20 mouse cellular contexts compared by ENCODE assay signal in the genomic region with DNA sequence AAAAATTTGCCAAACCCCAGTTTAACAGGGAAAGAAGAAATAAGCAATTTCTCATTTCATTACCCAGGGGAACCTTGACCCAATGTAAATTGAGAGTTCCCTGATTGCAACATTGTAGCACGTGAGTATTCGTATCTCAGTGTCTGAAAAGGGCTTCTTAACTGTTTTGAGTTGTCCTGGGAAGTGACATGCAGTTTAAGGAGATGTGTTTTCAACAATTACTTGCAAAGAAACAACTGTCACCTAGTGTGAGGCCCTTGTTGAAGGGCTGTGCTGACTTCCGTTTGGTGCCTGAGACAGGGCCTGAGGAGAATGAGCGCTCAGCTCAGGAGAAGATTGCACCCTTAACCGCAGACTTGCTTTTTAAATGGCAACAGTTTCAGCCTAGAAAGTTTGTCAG. TPM values are rescaled to one million over a fixed set of nuclear protein-coding genes. Genes with fewer than 3 reads are reported as not detected.
A peak's percentile ranks its signal among the peaks of the same experiment; 100 is the strongest.
DNase-seq lines count a peak whose midpoint lies in the region; ATAC-seq and TF ChIP-seq lines count a peak whose summit lies in the region.
"Had no signal": no experiment of that assay in that cellular context is flagged by ENCODE, and none has a peak within 500 bp of the region (broad histone marks: within the 10 kb centered on the region; RNA-seq: fewer than 3 reads in every experiment).

No protein-coding gene starts in this region.

- peak overlapping the region; percentile 21; the same call in 1 of the 2 replicates for H3K27ac ChIP-seq in testis, adult 2 months (ENCODE audit: control insufficient read depth, insufficient read depth, low read depth, low read length)
- no peak overlapping the region for H3K27ac ChIP-seq in midbrain, postnatal 0 days (ENCODE audit: low read depth, low read length)
- H3K27ac ChIP-seq: embryonic facial prominence, embryonic 13.5 days; gastrocnemius, adult 2 months; heart, adult 2 months; hindbrain, embryonic 14.5 days; limb, embryonic 12.5 days; stomach, embryonic 15.5 days had no signal

- H3K4me1 ChIP-seq in testis, adult 2 months (ENCODE audit: control insufficient read depth, insufficient read depth, low read length) = no peaks in the 10 kb centered on the region
- H3K4me1 ChIP-seq in megakaryocyte, embryonic 14.5 days = peaks cover 45% of the 10 kb centered on the region
- no peaks in the 10 kb centered on the region for H3K4me1 ChIP-seq in midbrain, postnatal 0 days (ENCODE audit: insufficient read depth, low read length)
- H3K4me1 ChIP-seq: limb, embryonic 12.5 days; stomach, embryonic 15.5 days had no signal

- no peaks in the 10 kb centered on the region for H3K9me3 ChIP-seq in megakaryocyte, embryonic 14.5 days
- no peaks in the 10 kb centered on the region for H3K9me3 ChIP-seq in midbrain, postnatal 0 days (ENCODE audit: low read length)
- H3K9me3 ChIP-seq: embryonic facial prominence, embryonic 13.5 days; limb, embryonic 12.5 days; stomach, embryonic 15.5 days had no signal

- no peaks in the 10 kb centered on the region for H3K27me3 ChIP-seq in testis, adult 2 months (ENCODE audit: control insufficient read depth, insufficient read depth, low read length)
- H3K27me3 ChIP-seq in megakaryocyte, embryonic 14.5 days (replicated peaks) = no peaks in the 10 kb centered on the region
- H3K27me3 ChIP-seq in midbrain, postnatal 0 days (ENCODE audit: insufficient read depth, low read length) = no peaks in the 10 kb centered on the region
- H3K27me3 ChIP-seq: embryonic facial prominence, embryonic 13.5 days; limb, embryonic 12.5 days; Patski; stomach, embryonic 15.5 days had no signal

- no peak for TF ChIP-seq CTCF in testis, adult 2 months (IDR thresholded peaks at IDR 0.05; ENCODE audit: control insufficient read depth, insufficient read depth, insufficient replicate concordance, low read depth, low read length)
- TF ChIP-seq CTCF in midbrain, postnatal 0 days (IDR thresholded peaks at IDR 0.05) = no peak

- no peak for ATAC-seq in midbrain, postnatal 0 days (ENCODE audit: low FRiP score)
- ATAC-seq: forebrain, postnatal 0 days; Patski had no signal

- WGBS in midbrain, postnatal 0 days = 72% methylated on average over 5 of the region's 5 CpGs

- no peaks in the 10 kb centered on the region for H3K36me3 ChIP-seq in testis, adult 2 months (ENCODE audit: control insufficient read depth, insufficient read depth, low read length)
- H3K36me3 ChIP-seq in megakaryocyte, embryonic 14.5 days (replicated peaks; ENCODE audit: low read length) = peaks cover 32% of the 10 kb centered on the region
- no peaks in the 10 kb centered on the region for H3K36me3 ChIP-seq in midbrain, postnatal 0 days (ENCODE audit: insufficient read depth, low read length)
- H3K36me3 ChIP-seq: limb, embryonic 12.5 days; stomach, embryonic 15.5 days had no signal

- TF ChIP-seq POLR2A in testis, adult 2 months (IDR thresholded peaks at IDR 0.05; ENCODE audit: control insufficient read depth, low read depth, low read length) = no peak

- H3K4me2 ChIP-seq in midbrain, postnatal 0 days (ENCODE audit: low read depth, low read length, poor library complexity, severe bottlenecking) = no peak overlapping the region
- H3K4me2 ChIP-seq: embryonic facial prominence, embryonic 13.5 days; hindbrain, embryonic 14.5 days; limb, embryonic 12.5 days; stomach, embryonic 15.5 days had no signal

- peak; percentile 70 for DNase-seq in heart, adult 11 months
- no peak for DNase-seq in heart, adult 9 months (ENCODE audit: low spot score in 2 of 2)
- no peak for DNase-seq in testis, postnatal 10 days (ENCODE audit: low spot score)
- peak; percentile 9 for DNase-seq in adrenal gland, adult 8-10 months
- DNase-seq in midbrain, postnatal 0 days (ENCODE audit: low spot score) = no peak
- DNase-seq in spleen, postnatal 4 days (ENCODE audit: low spot score in 2 of 2) = no peak
- DNase-seq: cerebellum, adult 9-11 months; forebrain, postnatal 0 days; gastrocnemius, adult 2 months; heart, adult 2 months; kidney, adult 11 months; kidney, postnatal 14 days; spleen, adult 18-20 months had no signal

- no peak overlapping the region for H3K4me3 ChIP-seq in testis, adult 2 months (ENCODE audit: control insufficient read depth, low read depth, low read length)
- peak overlapping the region; percentile 15 for H3K4me3 ChIP-seq in megakaryocyte, embryonic 14.5 days (replicated peaks)
- no peak overlapping the region for H3K4me3 ChIP-seq in midbrain, postnatal 0 days (ENCODE audit: low read depth, low read length)
- H3K4me3 ChIP-seq: embryonic facial prominence, embryonic 13.5 days; gastrocnemius, adult 2 months; heart, adult 2 months; limb, embryonic 12.5 days; stomach, embryonic 15.5 days had no signal

- no peak overlapping the region for H3K9ac ChIP-seq in midbrain, postnatal 0 days (replicated peaks; ENCODE audit: low read length, poor library complexity, severe bottlenecking)
- H3K9ac ChIP-seq: embryonic facial prominence, embryonic 13.5 days; forebrain, postnatal 0 days; hindbrain, embryonic 14.5 days; limb, embryonic 12.5 days; stomach, embryonic 15.5 days had no signal

RNA-seq across cellular contexts. Expression of a gene that starts 24.9 kb away (rescaled TPM):
- polyA plus RNA-seq in testis, adult 2 months (2012; rRNA removed) = 4.2 and 5.4 TPM in 2 replicates
- 10 to 100 TPM; 24.4 to 40.5 (median 28.9) TPM for total RNA-seq in adrenal gland, adult 8-10 months (2022)
- 0.07 TPM in 1 of 2 replicates, not detected in the other for polyA plus RNA-seq in megakaryocyte, embryonic 14.5 days (2012; ENCODE audit: insufficient read depth, low replicate concordance)
- 32.1 and 41.5 TPM in 2 replicates for total RNA-seq in midbrain, postnatal 0 days (2014; rRNA removed)
- 30.2 and 36.8 TPM in 2 replicates for polyA plus RNA-seq in midbrain, postnatal 0 days (2015; fragmentation: Nextera tagmentation; extraction: Ambion mirVana)

Comparison
In these comparisons a context has a peak if more than half of its experiments do, and no peak if none do; other contexts are left out.
1. DNase-seq: peak in heart, adult 11 months (single experiment) and adrenal gland, adult 8-10 months (single experiment); none in heart, adult 9 months (0 of 2), testis, postnatal 10 days (single experiment), midbrain, postnatal 0 days (single experiment) and spleen, postnatal 4 days (0 of 2).